Mouse (Mus musculus): ENCODE data around the gene Stk35.

GRCm38 (mm10) chr2:129814033-129814432 is 13.7 kb downstream of the Stk35 start:
- TF ChIP-seq CTCF (IDR thresholded peaks at IDR 0.05; ENCODE audit: low read depth, low read length) (no peak), GATA2 (IDR thresholded peaks at IDR 0.05; ENCODE audit: borderline replicate concordance, low read depth, low read length) (no peak), TAL1 (conservative IDR thresholded peaks at IDR 0.05; ENCODE audit: low read depth, low read length) (no peak), POLR2AphosphoS5 (IDR thresholded peaks at IDR 0.05; ENCODE audit: insufficient replicate concordance, low read depth, low read length) (no peak), GATA1 (IDR thresholded peaks at IDR 0.05; ENCODE audit: borderline replicate concordance, low read length) (no peak)

Measured in G1E (cell line).